Mouse (Mus musculus) stomach, embryonic 15.5 days (tissue): Measurements from ENCODE around the gene Scn3b. TPM values are rescaled to one million over a fixed set of nuclear protein-coding genes. Genes with fewer than 3 reads are reported as not detected.

ENCODE experiments used
- ATAC-seq: fragments of 200-750 bp; cut with Nextera tagmentation; 2 replicates; pipeline ENCODE4 v1.8.0; 2017; ENCODE audit warnings: low read depth, moderate number of reproducible peaks, moderate TSS enrichment; ENCODE audit not compliant: insufficient read depth, low FRiP score
- H3K27ac ChIP-seq: fragments of 300-500 bp; sonication (generic); 2 replicates; pipeline ENCODE4 v1.5.1; 2015; ENCODE audit warnings: mild to moderate bottlenecking, inconsistent platforms
- H3K27me3 ChIP-seq: fragments of 300-500 bp; sonication (generic); replicated peaks from 2 replicates; pipeline ENCODE4 v1.6.1; 2015; ENCODE audit warnings: inconsistent platforms
- H3K36me3 ChIP-seq: fragments of 300-500 bp; sonication (generic); 2 replicates; pipeline ENCODE4 v1.6.1; 2015; ENCODE audit warnings: inconsistent platforms
- H3K4me1 ChIP-seq: fragments of 300-500 bp; sonication (generic); 2 replicates; pipeline ENCODE4 v1.6.1; 2015; ENCODE audit warnings: inconsistent platforms
- H3K4me2 ChIP-seq: fragments of 300-500 bp; sonication (generic); 2 replicates; pipeline ENCODE4 v1.6.1; 2015; ENCODE audit warnings: mild to moderate bottlenecking, inconsistent platforms
- H3K4me3 ChIP-seq: fragments of 300-500 bp; sonication (generic); replicated peaks from 2 replicates; pipeline ENCODE4 v1.5.1; 2015; ENCODE audit warnings: inconsistent platforms
- H3K9ac ChIP-seq: fragments of 300-500 bp; sonication (generic); 2 replicates; pipeline ENCODE4 v1.6.1; 2015; ENCODE audit warnings: inconsistent platforms
- H3K9me3 ChIP-seq: fragments of 300-500 bp; sonication (generic); 2 replicates; pipeline ENCODE4 v1.6.1; 2016; ENCODE audit warnings: inconsistent platforms
- WGBS: fragments of 180-500 bp; shearing (Covaris S2); methylation state at CpG from one replicate; pipeline ENCODE4 v1.1.7; 2015; 5-methylcytosine and 5-hydroxymethylcytosine counted together
- polyA plus RNA-seq: library from polyadenylated mRNA; unstranded; fragments of >200 nt; fragmentation: Nextera tagmentation; extraction: Ambion mirVana; gene quantifications from 2 replicates; pipeline ENCODE4 v1.2.1, GENCODE M21; 2015

Scn3b gene
- polyA plus RNA-seq, 1 experiment from 2014 or later = 5.2 TPM

- H3K36me3 ChIP-seq = no peaks in the 10 kb centered on the region
- WGBS = 83% methylated on average over 7 of the region's 7 CpGs
- H3K27me3 ChIP-seq = peaks cover 9% of the 10 kb centered on the region
- no peak overlapping the region for H3K9ac ChIP-seq
- ATAC-seq = no peak
- H3K9me3 ChIP-seq = no peaks in the 10 kb centered on the region
- no peak overlapping the region for H3K27ac ChIP-seq
- H3K4me2 ChIP-seq = no peak overlapping the region
- H3K4me3 ChIP-seq = no peak overlapping the region
- peaks cover 16% of the 10 kb centered on the region; the same call in 1 of the 2 replicates for H3K4me1 ChIP-seq
Observed at GRCm38 (mm10) chr9:40272822-40273221, 3.8 kb downstream of the Scn3b start.

- Histone ChIP-seq H3K4me3 (no peak overlapping the region), H3K27ac (no peak overlapping the region), H3K27me3 (no peaks in the 10 kb centered on the region), H3K9ac (no peak overlapping the region), H3K9me3 (no peaks in the 10 kb centered on the region), H3K4me1 (no peaks in the 10 kb centered on the region), H3K4me2 (no peak overlapping the region), H3K36me3 (no peaks in the 10 kb centered on the region)
- 85% methylated on average over 5 of the region's 5 CpGs for WGBS
- ATAC-seq = no peak
Observed at GRCm38 (mm10) chr9:40275904-40276303, 6.9 kb downstream of the Scn3b start.

- Histone ChIP-seq H3K9ac (no peak overlapping the region), H3K4me3 (no peak overlapping the region), H3K27ac (no peak overlapping the region), H3K9me3 (no peaks in the 10 kb centered on the region), H3K36me3 (no peaks in the 10 kb centered on the region), H3K4me2 (no peak overlapping the region), H3K4me1 (no peaks in the 10 kb centered on the region), H3K27me3 (no peaks in the 10 kb centered on the region)
- WGBS = 79% methylated on average over 3 of the region's 3 CpGs
- ATAC-seq = no peak
Observed at GRCm38 (mm10) chr9:40277671-40278070, 8.7 kb downstream of the Scn3b start.

GRCm38 (mm10) chr9:40279438-40279837 is 10.4 kb downstream of the Scn3b start:
- Histone ChIP-seq H3K9ac (no peak overlapping the region), H3K9me3 (no peaks in the 10 kb centered on the region), H3K4me3 (no peak overlapping the region), H3K27me3 (no peaks in the 10 kb centered on the region), H3K27ac (no peak overlapping the region), H3K4me2 (no peak overlapping the region), H3K4me1 (no peaks in the 10 kb centered on the region), H3K36me3 (no peaks in the 10 kb centered on the region)
- WGBS = 90% methylated on average over 7 of the region's 7 CpGs
- no peak for ATAC-seq

GRCm38 (mm10) chr9:40282968-40283367 is 14.0 kb downstream of the Scn3b start:
- WGBS = 84% methylated on average over 7 of the region's 7 CpGs
- no peak overlapping the region for H3K9ac ChIP-seq
- H3K4me1 ChIP-seq = no peaks in the 10 kb centered on the region
- no peaks in the 10 kb centered on the region for H3K27me3 ChIP-seq
- no peak overlapping the region for H3K4me2 ChIP-seq
- H3K9me3 ChIP-seq = no peaks in the 10 kb centered on the region
- ATAC-seq = no peak
- H3K36me3 ChIP-seq = no peaks in the 10 kb centered on the region
- no peak overlapping the region for H3K27ac ChIP-seq
- no peak overlapping the region for H3K4me3 ChIP-seq

- Histone ChIP-seq H3K36me3 (no peaks in the 10 kb centered on the region), H3K9ac (no peak overlapping the region), H3K27me3 (no peaks in the 10 kb centered on the region), H3K4me3 (no peak overlapping the region), H3K4me1 (no peaks in the 10 kb centered on the region), H3K9me3 (no peaks in the 10 kb centered on the region), H3K4me2 (no peak overlapping the region), H3K27ac (no peak overlapping the region)
- no peak for ATAC-seq
- WGBS = 82% methylated on average over 4 of the region's 4 CpGs
Observed at GRCm38 (mm10) chr9:40292475-40292874, 23.5 kb downstream of the Scn3b start.

GRCm38 (mm10) chr9:40293286-40293685 is 24.3 kb downstream of the Scn3b start:
- Histone ChIP-seq H3K4me1 (no peaks in the 10 kb centered on the region), H3K27me3 (no peaks in the 10 kb centered on the region), H3K4me3 (no peak overlapping the region), H3K36me3 (no peaks in the 10 kb centered on the region), H3K9me3 (no peaks in the 10 kb centered on the region), H3K27ac (no peak overlapping the region), H3K9ac (no peak overlapping the region), H3K4me2 (no peak overlapping the region)
- WGBS = 88% methylated on average over 8 of the region's 8 CpGs
- ATAC-seq = no peak

GRCm38 (mm10) chr9:40293740-40294139 is 24.7 kb downstream of the Scn3b start:
- no peak overlapping the region for H3K4me2 ChIP-seq
- H3K4me1 ChIP-seq = no peaks in the 10 kb centered on the region
- WGBS = 92% methylated on average over 5 of the region's 5 CpGs
- H3K27ac ChIP-seq = no peak overlapping the region
- H3K9ac ChIP-seq = no peak overlapping the region
- no peak overlapping the region for H3K4me3 ChIP-seq
- no peaks in the 10 kb centered on the region for H3K27me3 ChIP-seq
- H3K9me3 ChIP-seq = no peaks in the 10 kb centered on the region
- H3K36me3 ChIP-seq = no peaks in the 10 kb centered on the region
- no peak for ATAC-seq

GRCm38 (mm10) chr9:40294210-40294609 is 25.2 kb downstream of the Scn3b start:
- Histone ChIP-seq H3K4me1 (no peaks in the 10 kb centered on the region), H3K9me3 (no peaks in the 10 kb centered on the region), H3K4me2 (no peak overlapping the region), H3K27me3 (no peaks in the 10 kb centered on the region), H3K27ac (no peak overlapping the region), H3K4me3 (no peak overlapping the region), H3K9ac (no peak overlapping the region), H3K36me3 (no peaks in the 10 kb centered on the region)
- ATAC-seq = no peak
- WGBS = 84% methylated on average over 5 of the region's 5 CpGs

GRCm38 (mm10) chr9:40294866-40295265 is 25.8 kb downstream of the Scn3b start:
- Histone ChIP-seq H3K9ac (no peak overlapping the region), H3K27ac (no peak overlapping the region), H3K27me3 (no peaks in the 10 kb centered on the region), H3K9me3 (no peaks in the 10 kb centered on the region), H3K4me2 (no peak overlapping the region), H3K4me3 (no peak overlapping the region), H3K4me1 (no peaks in the 10 kb centered on the region), H3K36me3 (no peaks in the 10 kb centered on the region)
- WGBS = 91% methylated on average over 1 of the region's 1 CpGs
- ATAC-seq = no peak

- 85% methylated on average over 5 of the region's 5 CpGs for WGBS
- Histone ChIP-seq H3K36me3 (no peaks in the 10 kb centered on the region), H3K9me3 (no peaks in the 10 kb centered on the region), H3K27me3 (no peaks in the 10 kb centered on the region), H3K4me2 (no peak overlapping the region), H3K9ac (no peak overlapping the region), H3K27ac (no peak overlapping the region), H3K4me1 (no peaks in the 10 kb centered on the region), H3K4me3 (no peak overlapping the region)
- ATAC-seq = no peak
Observed at GRCm38 (mm10) chr9:40296251-40296650, 27.2 kb downstream of the Scn3b start.

- no peak overlapping the region for H3K4me2 ChIP-seq
- no peak for ATAC-seq
- H3K4me1 ChIP-seq = no peaks in the 10 kb centered on the region
- no peaks in the 10 kb centered on the region for H3K9me3 ChIP-seq
- no peak overlapping the region for H3K9ac ChIP-seq
- no peaks in the 10 kb centered on the region for H3K36me3 ChIP-seq
- H3K4me3 ChIP-seq = no peak overlapping the region
- WGBS = 87% methylated on average over 9 of the region's 9 CpGs
- H3K27ac ChIP-seq = no peak overlapping the region
- no peaks in the 10 kb centered on the region for H3K27me3 ChIP-seq
Observed at GRCm38 (mm10) chr9:40297969-40298368, 29.0 kb downstream of the Scn3b start.

- WGBS = 98% methylated on average over 7 of the region's 7 CpGs
- Histone ChIP-seq H3K9me3 (no peaks in the 10 kb centered on the region), H3K4me2 (no peak overlapping the region), H3K4me1 (no peaks in the 10 kb centered on the region), H3K4me3 (no peak overlapping the region), H3K9ac (no peak overlapping the region), H3K27ac (no peak overlapping the region), H3K36me3 (no peaks in the 10 kb centered on the region; the same call in 1 of the 2 replicates), H3K27me3 (no peaks in the 10 kb centered on the region)
- ATAC-seq = no peak
Observed at GRCm38 (mm10) chr9:40299323-40299722, 30.3 kb downstream of the Scn3b start.
